Mouse (Mus musculus): ENCODE results near the gene Stox2.

Gene Stox2

GRCm38 (mm10) chr8:47355340-47355906, 90.7 kb downstream of the Stox2 start:
- no peak for DNase-seq (ENCODE audit: extremely low read depth, insufficient read length, low spot score)

GRCm38 (mm10) chr8:47354523-47355168, 91.5 kb downstream of the Stox2 start:
- no peak for DNase-seq (ENCODE audit: extremely low read depth, insufficient read length, low spot score)

- no peak for DNase-seq (ENCODE audit: extremely low read depth, insufficient read length, low spot score)
Observed at GRCm38 (mm10) chr8:47351914-47352701, 94.1 kb downstream of the Stox2 start.

- DNase-seq (ENCODE audit: extremely low read depth, insufficient read length, low spot score): no peak
Observed at GRCm38 (mm10) chr8:47349082-47349481, 97.1 kb downstream of the Stox2 start.

- no peak for DNase-seq (ENCODE audit: extremely low read depth, insufficient read length, low spot score)
Observed at GRCm38 (mm10) chr8:47347809-47348208, 98.4 kb downstream of the Stox2 start.

- no peak for DNase-seq (ENCODE audit: extremely low read depth, insufficient read length, low spot score)
Observed at GRCm38 (mm10) chr8:47345772-47346103, 100.4 kb downstream of the Stox2 start.

GRCm38 (mm10) chr8:47345085-47345771, 100.9 kb downstream of the Stox2 start:
- no peak for DNase-seq (ENCODE audit: extremely low read depth, insufficient read length, low spot score)

- DNase-seq (ENCODE audit: extremely low read depth, insufficient read length, low spot score): no peak
Observed at GRCm38 (mm10) chr8:47341474-47341873, 104.7 kb downstream of the Stox2 start.

- DNase-seq (ENCODE audit: extremely low read depth, insufficient read length, low spot score): no peak
Observed at GRCm38 (mm10) chr8:47338691-47339323, 107.4 kb downstream of the Stox2 start.

GRCm38 (mm10) chr8:47336433-47336832, 109.7 kb downstream of the Stox2 start:
- no peak for DNase-seq (ENCODE audit: extremely low read depth, insufficient read length, low spot score)

GRCm38 (mm10) chr8:47335940-47336339, 110.2 kb downstream of the Stox2 start:
- DNase-seq (ENCODE audit: extremely low read depth, insufficient read length, low spot score): no peak

GRCm38 (mm10) chr8:47334223-47334757, 111.9 kb downstream of the Stox2 start:
- no peak for DNase-seq (ENCODE audit: extremely low read depth, insufficient read length, low spot score)

- no peak for DNase-seq (ENCODE audit: extremely low read depth, insufficient read length, low spot score)
Observed at GRCm38 (mm10) chr8:47332941-47333340, 113.2 kb downstream of the Stox2 start.

- DNase-seq (ENCODE audit: extremely low read depth, insufficient read length, low spot score): no peak
Observed at GRCm38 (mm10) chr8:47330982-47331381, 115.2 kb downstream of the Stox2 start.

GRCm38 (mm10) chr8:47326348-47326747, 119.8 kb downstream of the Stox2 start:
- DNase-seq (ENCODE audit: extremely low read depth, insufficient read length, low spot score): no peak

GRCm38 (mm10) chr8:47324117-47324820, 121.9 kb downstream of the Stox2 start:
- no peak for DNase-seq (ENCODE audit: extremely low read depth, insufficient read length, low spot score)

- no peak for DNase-seq (ENCODE audit: extremely low read depth, insufficient read length, low spot score)
Observed at GRCm38 (mm10) chr8:47321282-47321681, 124.9 kb downstream of the Stox2 start.

- no peak for DNase-seq (ENCODE audit: extremely low read depth, insufficient read length, low spot score)
Observed at GRCm38 (mm10) chr8:47320707-47321106, 125.5 kb downstream of the Stox2 start.

GRCm38 (mm10) chr8:47318468-47318867, 127.7 kb downstream of the Stox2 start:
- DNase-seq (ENCODE audit: extremely low read depth, insufficient read length, low spot score): no peak

GRCm38 (mm10) chr8:47308176-47308575, 138.0 kb downstream of the Stox2 start:
- DNase-seq (ENCODE audit: extremely low read depth, insufficient read length, low spot score): no peak

Data from 3134 (cell line).